Mouse (Mus musculus) limb, embryonic 11.5 days (tissue): Measurements from ENCODE around the gene Tmod1. TPM values are rescaled to one million over a fixed set of nuclear protein-coding genes. Genes with fewer than 3 reads are reported as not detected.

ENCODE experiments used
- ATAC-seq: fragments of 200-750 bp; cut with Nextera tagmentation; 2 replicates; pipeline ENCODE4 v1.8.0; 2017; ENCODE audit warnings: low read depth; ENCODE audit not compliant: insufficient number of reproducible peaks, low FRiP score, low TSS enrichment
- DNase-seq: peaks from one replicate; pipeline ENCODE4 v3.0.0-alpha.2; 2015; ENCODE audit warnings: low spot score
- H3K27ac ChIP-seq: fragments of 300-500 bp; sonication (generic); replicated peaks from 2 replicates; pipeline ENCODE4 v1.5.1; 2014; ENCODE audit warnings: low read depth, mild to moderate bottlenecking, low read length
- H3K27me3 ChIP-seq: fragments of 300-500 bp; sonication (generic); 2 replicates; pipeline ENCODE4 v1.6.1; 2014; ENCODE audit warnings: mild to moderate bottlenecking, low read length, mixed read lengths; ENCODE audit not compliant: control insufficient read depth, insufficient read depth
- H3K36me3 ChIP-seq: fragments of 300-500 bp; sonication (generic); 2 replicates; pipeline ENCODE4 v1.6.1; 2014; ENCODE audit warnings: mild to moderate bottlenecking, low read length, moderate library complexity, mixed read lengths; ENCODE audit not compliant: control insufficient read depth, insufficient read depth
- H3K4me1 ChIP-seq: fragments of 300-500 bp; sonication (generic); 2 replicates; pipeline ENCODE4 v1.6.1; 2014; ENCODE audit warnings: low read length, mixed read lengths; ENCODE audit not compliant: control insufficient read depth, insufficient read depth
- H3K4me2 ChIP-seq: fragments of 300-500 bp; sonication (generic); 2 replicates; pipeline ENCODE4 v1.6.1; 2014; ENCODE audit warnings: low read depth, mild to moderate bottlenecking, moderate library complexity; ENCODE audit not compliant: severe bottlenecking
- H3K4me3 ChIP-seq: fragments of 300-500 bp; sonication (generic); 2 replicates; pipeline ENCODE4 v1.5.1; 2014; ENCODE audit warnings: low read depth, low read length
- H3K9ac ChIP-seq: fragments of 300-500 bp; sonication (generic); 2 replicates; pipeline ENCODE4 v1.6.1; 2014; ENCODE audit warnings: mild to moderate bottlenecking, low read length
- H3K9me3 ChIP-seq: fragments of 300-500 bp; sonication (generic); 2 replicates; pipeline ENCODE4 v1.6.1; 2016; ENCODE audit warnings: low read length; ENCODE audit not compliant: control insufficient read depth
- WGBS: fragments of 180-500 bp; shearing (Covaris S2); extraction: QIAGEN DNeasy Blood & Tissue Kit; methylation state at CpG from one replicate; pipeline ENCODE4 v1.1.7; 2014; 5-methylcytosine and 5-hydroxymethylcytosine counted together
- polyA plus RNA-seq: library from polyadenylated mRNA; unstranded; fragments of >200 nt; fragmentation: Nextera tagmentation; extraction: Ambion mirVana; gene quantifications from 2 replicates; pipeline ENCODE4 v1.2.1, GENCODE M21; 2014

Gene Tmod1
- polyA plus RNA-seq, 1 experiment from 2014 or later, result 2.1 TPM

GRCm38 (mm10) chr4:46063841-46064240 lies 25.1 kb downstream of the Tmod1 start:
- ATAC-seq (no peak), DNase-seq (no peak)
- Histone ChIP-seq H3K4me1 (no peaks in the 10 kb centered on the region), H3K9ac (no peak overlapping the region), H3K4me3 (no peak overlapping the region), H3K36me3 (no peaks in the 10 kb centered on the region), H3K4me2 (no peak overlapping the region), H3K27me3 (no peaks in the 10 kb centered on the region), H3K27ac (no peak overlapping the region), H3K9me3 (no peaks in the 10 kb centered on the region)
- WGBS, result 85% methylated on average over 4 of the region's 4 CpGs

- no peak for ATAC-seq
- H3K9ac ChIP-seq, result no peak overlapping the region
- no peaks in the 10 kb centered on the region for H3K27me3 ChIP-seq
- no peak for DNase-seq
- no peak overlapping the region for H3K4me2 ChIP-seq
- H3K27ac ChIP-seq, result no peak overlapping the region
- H3K9me3 ChIP-seq, result no peaks in the 10 kb centered on the region
- WGBS, result 38% methylated on average over 8 of the region's 8 CpGs
- H3K4me1 ChIP-seq, result no peaks in the 10 kb centered on the region
- H3K4me3 ChIP-seq, result no peak overlapping the region
- H3K36me3 ChIP-seq, result no peaks in the 10 kb centered on the region
These were observed 25.5 kb downstream of the Tmod1 start for GRCm38 (mm10) chr4:46064263-46064662.

- no peak overlapping the region for H3K4me2 ChIP-seq
- no peak overlapping the region for H3K4me3 ChIP-seq
- no peaks in the 10 kb centered on the region for H3K4me1 ChIP-seq
- DNase-seq (no peak), ATAC-seq (no peak)
- no peak overlapping the region for H3K27ac ChIP-seq
- H3K27me3 ChIP-seq, result no peaks in the 10 kb centered on the region
- H3K36me3 ChIP-seq, result no peaks in the 10 kb centered on the region
- no peak overlapping the region for H3K9ac ChIP-seq
- H3K9me3 ChIP-seq, result no peaks in the 10 kb centered on the region
- 76% methylated on average over 3 of the region's 3 CpGs for WGBS
These were observed 26.2 kb downstream of the Tmod1 start for GRCm38 (mm10) chr4:46064961-46065360.

GRCm38 (mm10) chr4:46065695-46066340 lies 27.1 kb downstream of the Tmod1 start:
- Histone ChIP-seq H3K4me3 (no peak overlapping the region), H3K9me3 (no peaks in the 10 kb centered on the region), H3K4me2 (no peak overlapping the region), H3K4me1 (no peaks in the 10 kb centered on the region), H3K9ac (no peak overlapping the region), H3K27ac (no peak overlapping the region), H3K36me3 (no peaks in the 10 kb centered on the region), H3K27me3 (no peaks in the 10 kb centered on the region)
- no peak for DNase-seq
- no peak for ATAC-seq
- WGBS, result 79% methylated on average over 8 of the region's 8 CpGs

- ATAC-seq, result no peak
- no peak overlapping the region for H3K4me2 ChIP-seq
- H3K27me3 ChIP-seq, result no peaks in the 10 kb centered on the region
- H3K9ac ChIP-seq, result no peak overlapping the region
- H3K27ac ChIP-seq, result no peak overlapping the region
- H3K36me3 ChIP-seq, result no peaks in the 10 kb centered on the region
- H3K4me1 ChIP-seq, result no peaks in the 10 kb centered on the region
- no peak for DNase-seq
- H3K9me3 ChIP-seq, result no peaks in the 10 kb centered on the region
- WGBS, result 87% methylated on average over 3 of the region's 3 CpGs
- H3K4me3 ChIP-seq, result no peak overlapping the region
These were observed 29.3 kb downstream of the Tmod1 start for GRCm38 (mm10) chr4:46068060-46068459.

- H3K9me3 ChIP-seq, result no peaks in the 10 kb centered on the region
- no peak overlapping the region for H3K27ac ChIP-seq
- ATAC-seq (no peak), DNase-seq (no peak)
- no peaks in the 10 kb centered on the region for H3K36me3 ChIP-seq
- H3K4me2 ChIP-seq, result no peak overlapping the region
- no peak overlapping the region for H3K9ac ChIP-seq
- H3K27me3 ChIP-seq, result no peaks in the 10 kb centered on the region
- no peaks in the 10 kb centered on the region for H3K4me1 ChIP-seq
- WGBS, result 28% methylated on average over 1 of the region's 1 CpGs
- no peak overlapping the region for H3K4me3 ChIP-seq
These were observed 29.8 kb downstream of the Tmod1 start for GRCm38 (mm10) chr4:46068573-46068972.

DNA sequence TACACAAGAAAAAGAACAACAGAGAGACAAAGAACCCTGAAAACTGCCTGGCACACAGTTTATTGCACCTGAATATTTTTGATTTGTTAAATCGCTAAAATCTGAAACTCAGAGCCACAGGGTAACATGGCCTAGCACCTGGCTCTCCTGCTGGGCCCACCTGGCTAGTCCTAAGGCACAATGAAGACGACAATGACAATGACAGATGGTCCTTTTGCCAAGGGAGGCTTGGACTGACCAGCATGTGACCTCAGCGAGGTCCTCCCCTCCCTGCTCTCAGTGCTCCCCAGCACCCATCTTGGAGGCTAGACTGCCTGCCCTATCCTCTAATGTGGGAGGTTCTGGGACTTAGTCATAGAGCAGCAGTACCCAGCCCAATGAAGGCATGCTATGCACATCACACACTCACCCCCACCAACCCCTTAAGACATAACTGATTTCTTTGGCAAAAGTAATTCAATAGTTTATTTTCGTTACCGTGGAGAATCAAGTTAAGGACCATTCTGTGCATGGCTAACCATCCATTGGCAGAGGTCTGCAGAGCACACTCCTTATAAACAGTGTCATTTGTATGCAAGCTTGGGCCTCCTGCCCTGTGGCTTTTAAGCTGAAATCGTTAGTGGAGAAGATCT lies 31.2 kb downstream of the Tmod1 start:
- H3K4me2 ChIP-seq, result no peak overlapping the region
- no peaks in the 10 kb centered on the region for H3K36me3 ChIP-seq
- no peaks in the 10 kb centered on the region for H3K27me3 ChIP-seq
- DNase-seq, result no peak
- H3K4me3 ChIP-seq, result no peak overlapping the region
- no peaks in the 10 kb centered on the region for H3K9me3 ChIP-seq
- no peak overlapping the region for H3K27ac ChIP-seq
- WGBS, result 74% methylated on average over 6 of the region's 6 CpGs
- H3K9ac ChIP-seq, result no peak overlapping the region
- H3K4me1 ChIP-seq, result no peaks in the 10 kb centered on the region
- no peak for ATAC-seq

- Histone ChIP-seq H3K27ac (no peak overlapping the region), H3K4me3 (no peak overlapping the region), H3K9ac (no peak overlapping the region), H3K4me1 (no peaks in the 10 kb centered on the region), H3K27me3 (no peaks in the 10 kb centered on the region), H3K4me2 (no peak overlapping the region), H3K36me3 (no peaks in the 10 kb centered on the region), H3K9me3 (no peaks in the 10 kb centered on the region)
- DNase-seq (no peak), ATAC-seq (no peak)
- 92% methylated on average over 6 of the region's 6 CpGs for WGBS
These were observed 33.9 kb downstream of the Tmod1 start for GRCm38 (mm10) chr4:46072631-46073030.

DNA sequence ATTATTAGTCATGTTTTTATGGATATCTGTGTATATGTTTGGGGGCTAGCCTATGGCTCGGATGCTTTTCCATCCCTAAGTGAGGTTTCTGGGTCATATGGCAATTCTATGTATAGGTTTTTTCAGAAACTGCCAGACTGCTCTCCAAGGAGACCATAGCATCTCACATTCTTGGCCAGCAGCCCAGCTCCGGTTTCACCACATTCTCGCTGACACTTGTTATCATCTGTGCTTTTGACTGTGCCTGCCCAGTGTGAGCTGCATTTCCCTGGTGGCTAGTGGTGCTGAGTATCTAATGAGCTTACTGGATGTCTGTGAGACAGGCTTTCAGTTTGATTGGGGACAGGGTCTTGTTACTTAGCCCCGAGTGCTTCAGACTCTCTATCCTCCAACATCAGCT lies 35.0 kb downstream of the Tmod1 start:
- DNase-seq (no peak), ATAC-seq (no peak)
- H3K4me2 ChIP-seq, result no peak overlapping the region
- no peak overlapping the region for H3K9ac ChIP-seq
- 71% methylated on average over 4 of the region's 4 CpGs for WGBS
- H3K4me1 ChIP-seq, result no peaks in the 10 kb centered on the region
- no peaks in the 10 kb centered on the region for H3K27me3 ChIP-seq
- no peak overlapping the region for H3K27ac ChIP-seq
- H3K36me3 ChIP-seq, result no peaks in the 10 kb centered on the region
- no peak overlapping the region for H3K4me3 ChIP-seq
- H3K9me3 ChIP-seq, result no peaks in the 10 kb centered on the region
